Mouse (Mus musculus) kidney, postnatal 25 days (tissue): ENCODE results near the gene Spsb3.

Experiments
- DNase-seq, 2 experiments: peaks; one replicate each; pipeline ENCODE4 v3.0.0; 2021; ENCODE audit warnings: mixed read lengths in 2 of 2

The Spsb3 gene

DNA sequence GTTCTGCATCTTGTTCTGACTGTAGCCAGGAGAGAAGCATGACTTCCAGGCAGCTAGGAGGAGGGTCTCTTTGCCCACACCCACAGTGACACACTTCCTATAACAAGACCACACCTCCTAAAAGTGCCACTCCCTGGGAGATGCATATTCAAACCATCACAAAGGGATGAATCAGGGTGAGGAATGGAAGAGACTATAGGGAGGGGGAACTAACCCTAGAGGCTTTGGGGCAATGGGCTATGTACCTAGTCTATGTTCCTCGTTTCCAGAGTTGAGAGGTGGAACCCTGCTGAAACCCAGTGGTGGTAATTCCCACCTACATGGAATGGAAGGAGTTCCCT lies 12.1 kb upstream of the Spsb3 start:
- DNase-seq: no peak

DNA sequence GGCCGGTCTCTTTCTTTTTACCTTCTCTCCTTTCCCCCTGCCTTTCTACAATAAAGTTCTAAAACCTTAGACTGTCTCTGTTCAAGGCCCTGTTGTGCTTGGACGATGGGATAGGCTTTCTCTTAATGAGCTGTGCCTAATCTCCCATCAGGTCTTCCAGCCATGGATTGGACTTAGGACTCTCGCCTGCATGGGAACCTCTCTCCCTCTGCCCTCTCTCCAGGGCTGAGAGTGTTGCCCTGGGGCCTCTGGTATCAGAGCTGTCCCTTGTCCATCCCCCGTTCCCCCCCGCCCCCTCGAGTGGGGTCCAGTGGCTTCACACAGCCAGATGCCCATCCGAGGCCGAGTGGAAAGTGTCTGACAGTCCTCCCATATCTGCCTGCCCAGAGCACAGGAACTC lies 11.5 kb upstream of the Spsb3 start:
- DNase-seq: peak in 1 of 2 experiments; percentile 60

DNA sequence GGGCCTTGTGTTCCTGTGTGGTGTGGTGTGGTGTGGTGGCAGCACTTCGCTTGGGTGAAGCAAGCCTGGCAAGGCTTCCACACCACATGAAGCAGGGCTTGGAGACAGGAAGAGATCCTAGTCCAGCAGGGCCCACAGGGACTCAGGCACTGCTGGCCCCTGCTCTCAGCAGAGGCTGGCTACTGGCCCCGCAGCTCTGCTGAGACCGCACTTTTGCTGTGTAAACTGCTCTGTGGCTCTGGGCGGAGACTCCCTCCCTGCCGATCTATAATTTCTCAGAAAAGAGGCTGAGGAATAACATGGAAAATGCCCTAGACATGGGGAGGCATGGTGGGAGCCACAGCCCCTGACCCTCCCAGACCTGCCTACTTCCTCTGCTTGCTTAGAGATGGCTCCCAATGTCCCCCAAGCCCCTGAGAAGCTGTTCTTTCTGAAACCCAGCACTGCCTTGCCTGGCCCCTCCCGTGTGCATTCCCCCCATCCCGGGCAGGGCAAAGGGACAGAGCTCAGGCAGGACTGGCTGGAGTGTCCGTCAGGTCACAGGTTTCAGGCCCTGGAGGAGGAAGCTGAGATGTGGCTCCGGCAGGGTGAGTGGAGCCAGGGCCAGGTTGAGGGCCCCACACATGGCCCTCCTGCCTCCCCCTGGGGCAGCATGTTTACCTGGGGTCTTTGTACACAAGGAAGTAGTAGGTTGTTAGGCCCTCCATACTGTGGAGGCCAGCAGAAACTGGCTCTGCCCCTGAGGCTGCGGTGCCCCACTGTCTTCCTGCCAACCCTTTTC lies 8.9 kb upstream of the Spsb3 start:
- DNase-seq: peak; percentile 75 to 90

DNA sequence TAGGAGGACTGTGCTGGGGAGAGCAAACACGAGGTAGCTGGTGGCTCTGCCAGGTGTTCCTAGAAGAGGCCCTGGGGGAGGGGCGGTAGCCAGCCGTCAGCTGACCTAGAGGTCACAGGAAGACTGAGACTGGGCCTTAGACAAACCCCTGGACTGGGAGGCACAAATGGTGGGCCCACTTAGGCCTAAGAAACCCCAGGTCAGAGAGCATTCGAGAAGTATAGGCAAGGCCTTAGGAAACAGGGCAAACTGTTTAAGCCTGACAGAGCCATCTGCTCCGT lies 8.4 kb upstream of the Spsb3 start:
- peak; percentile 93 to 96 for DNase-seq

DNA sequence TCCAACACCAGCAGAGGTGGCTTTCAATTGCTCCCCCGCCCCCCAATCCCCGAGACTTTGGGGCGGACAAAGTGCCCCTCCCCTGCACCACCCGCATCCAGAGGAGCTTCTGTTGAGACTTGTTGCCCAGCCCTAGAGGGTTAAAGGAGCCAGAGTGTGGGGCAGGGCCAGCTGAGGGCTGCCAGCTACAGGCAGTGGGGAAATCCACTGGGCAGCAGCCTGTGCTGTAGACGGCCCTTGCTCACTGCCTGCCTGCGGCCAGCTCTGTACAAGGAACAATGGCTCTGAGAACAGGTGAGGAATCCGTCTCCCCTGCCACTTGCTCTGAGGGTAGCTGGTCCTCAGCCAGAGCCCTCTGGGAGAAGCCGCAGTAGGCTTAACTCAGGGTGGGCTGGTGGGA lies 7.9 kb upstream of the Spsb3 start:
- DNase-seq: peak in 1 of 2 experiments; percentile 81

DNA sequence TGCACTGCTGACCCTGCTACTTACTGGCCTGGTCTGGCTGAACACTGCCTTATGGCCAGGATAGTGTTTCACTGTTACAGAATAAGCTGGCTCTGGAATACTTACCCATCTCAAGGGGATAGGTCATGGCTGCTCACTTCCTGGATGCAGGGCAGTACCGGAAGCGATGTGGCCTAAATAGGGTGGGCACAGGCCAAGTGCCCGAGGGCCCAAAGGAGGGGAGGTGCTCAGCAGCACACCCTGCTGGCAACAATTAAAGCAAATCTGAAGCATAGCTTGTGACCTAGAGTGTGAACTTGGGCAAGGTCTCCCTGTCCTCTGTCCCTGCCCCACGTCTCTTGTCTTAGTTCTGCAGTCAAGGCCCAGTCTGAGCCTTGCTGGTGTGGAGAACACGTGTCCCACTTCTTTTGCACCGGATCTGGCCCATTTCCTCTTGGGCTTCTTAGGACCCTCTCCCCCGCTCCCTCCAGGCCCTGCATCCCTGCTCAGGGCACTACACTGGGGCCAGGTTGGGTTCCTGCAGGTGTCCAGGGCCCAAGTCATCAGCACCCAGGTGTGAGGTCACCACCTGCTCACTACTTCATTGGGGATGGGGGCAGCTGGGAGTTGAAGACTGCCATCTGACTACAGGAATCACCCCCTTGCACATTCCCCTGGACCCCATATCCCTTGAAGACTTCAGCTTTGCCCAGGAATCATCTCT lies 4.6 kb upstream of the Spsb3 start:
- DNase-seq: peak; percentile 70 to 71

DNA sequence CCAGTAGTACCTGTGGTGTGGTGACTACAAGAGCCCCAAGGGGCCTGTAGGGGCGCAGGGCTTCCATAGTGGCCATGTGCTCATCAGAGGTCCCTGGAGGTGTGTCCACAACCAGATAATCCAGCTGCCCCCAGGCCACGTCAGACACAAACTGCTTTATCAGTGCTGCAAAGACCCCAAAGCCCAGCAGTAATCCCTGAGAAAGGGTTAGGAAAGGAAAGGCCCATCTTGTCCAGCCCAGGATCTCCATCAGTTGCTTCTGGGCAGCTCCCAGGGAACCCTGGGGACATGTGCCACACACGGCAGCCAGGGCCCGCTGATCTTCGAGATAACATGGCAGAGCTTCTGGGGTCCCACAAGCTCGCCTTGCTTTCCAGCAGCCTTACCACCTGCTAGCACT lies 2.1 kb upstream of the Spsb3 start:
- peak in 1 of 2 experiments; percentile 30 for DNase-seq

DNA sequence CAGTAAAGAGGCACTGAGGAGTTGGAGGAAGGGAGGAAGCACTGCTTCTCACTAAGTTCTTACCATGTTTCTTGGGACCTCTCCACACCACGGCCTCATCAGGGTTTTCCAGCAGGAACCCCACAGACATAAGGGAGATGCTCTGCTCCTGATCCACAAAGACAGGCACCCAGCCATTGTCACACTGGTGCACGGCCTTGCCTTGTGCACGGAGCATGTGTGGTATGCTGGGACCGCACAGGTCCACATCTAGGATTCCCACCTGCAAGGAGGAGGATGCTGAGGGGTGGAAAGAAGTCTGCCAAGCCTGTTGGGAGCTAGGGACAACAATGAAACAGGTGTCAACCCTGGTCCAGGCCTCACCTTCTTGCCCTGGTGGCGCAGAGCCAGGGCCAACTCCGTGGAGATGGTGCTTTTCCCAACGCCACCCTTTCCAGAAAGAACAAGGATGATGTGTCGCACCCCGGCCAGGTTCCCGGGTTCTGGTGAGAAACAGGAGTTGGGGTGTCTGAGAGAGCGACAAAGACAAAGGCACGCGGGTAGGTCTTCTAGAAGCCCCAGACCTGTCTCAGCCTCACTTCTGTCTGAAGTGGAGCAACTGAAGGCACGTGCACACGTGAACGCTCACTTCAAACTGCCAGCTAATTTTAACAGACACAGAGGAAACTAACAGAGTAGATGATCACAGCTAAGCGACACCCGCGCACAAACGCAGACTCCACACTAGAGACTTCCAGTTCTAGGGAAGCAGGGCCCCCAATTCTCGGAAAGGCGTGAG lies 898 bp upstream of the Spsb3 start:
- DNase-seq: peak in 1 of 2 experiments; percentile 56

DNA sequence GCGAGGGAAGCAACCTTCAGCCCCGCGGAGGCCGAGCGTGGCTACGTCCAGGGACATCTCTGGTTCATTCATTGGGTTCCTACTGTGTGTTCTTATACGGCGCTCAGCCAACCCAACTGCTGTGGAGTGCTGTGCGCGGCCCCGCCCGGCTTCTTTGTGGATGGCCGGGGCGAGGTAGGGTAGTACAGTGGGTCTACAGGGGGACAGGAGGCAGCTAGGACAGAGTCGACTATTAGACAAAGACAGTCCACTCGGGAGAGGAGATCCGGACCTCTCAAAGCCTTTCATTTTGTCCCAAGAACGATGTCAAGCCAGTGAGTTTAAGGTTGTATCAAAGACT lies 459 bp downstream of the Spsb3 start:
- no peak for DNase-seq

DNA sequence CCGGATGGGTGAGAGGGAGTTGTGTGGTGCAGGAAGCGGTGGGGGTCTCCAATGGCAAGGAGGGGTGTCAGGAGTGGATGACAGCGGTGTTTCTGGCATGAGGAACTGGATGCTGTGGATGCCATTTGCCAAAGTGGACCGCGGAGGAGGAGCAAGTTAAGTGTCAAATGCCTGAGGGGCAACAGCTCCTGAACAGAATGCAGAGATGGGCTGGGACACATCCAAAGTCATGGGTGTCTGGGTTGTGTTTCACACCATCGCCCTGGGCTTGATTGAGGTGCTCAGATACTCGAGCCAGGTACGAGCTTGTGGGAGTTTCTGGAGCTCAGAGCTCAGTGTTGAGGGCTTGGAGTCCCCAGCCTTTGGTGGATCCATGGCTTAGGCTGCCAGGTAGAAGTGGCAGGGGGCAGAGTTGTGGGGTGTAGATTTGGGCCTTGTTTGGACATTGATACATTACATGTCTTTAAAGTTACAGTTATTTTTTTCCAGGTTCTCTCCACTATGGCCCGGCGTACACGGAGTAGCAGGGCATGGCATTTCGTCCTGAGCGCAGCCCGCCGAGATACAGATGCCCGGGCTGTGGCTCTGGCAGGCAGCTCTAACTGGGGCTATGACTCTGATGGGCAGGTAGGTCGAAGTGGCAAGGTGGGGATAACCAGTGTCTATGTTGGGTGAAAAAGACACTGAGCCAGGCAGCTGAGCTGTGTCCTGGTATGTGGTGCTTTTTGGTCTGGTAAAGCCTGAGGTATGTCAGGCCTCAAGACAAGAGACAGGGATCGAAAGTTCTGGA lies 1.0 kb downstream of the Spsb3 start:
- peak in 1 of 2 experiments; percentile 58 for DNase-seq

DNA sequence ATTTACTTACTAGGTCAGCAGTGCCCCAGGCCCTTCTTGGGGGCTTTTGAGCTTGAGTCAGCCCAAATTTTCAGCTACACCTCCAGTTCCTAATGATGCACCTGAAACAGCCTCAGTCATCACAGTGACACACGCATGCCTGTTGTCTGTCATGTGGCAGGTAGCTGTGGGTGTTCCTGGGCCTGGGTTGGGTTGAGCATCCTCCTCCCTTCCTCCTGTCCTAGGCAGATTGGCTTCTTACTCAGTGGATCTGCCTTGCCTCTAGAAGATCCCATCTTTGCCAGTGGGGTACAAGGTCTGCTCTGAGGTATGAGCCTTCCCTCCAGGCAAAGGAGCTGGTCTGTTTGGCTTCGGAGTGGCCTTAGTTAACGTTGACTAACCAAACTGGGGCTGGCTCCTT lies 2.4 kb downstream of the Spsb3 start:
- no peak for DNase-seq

DNA sequence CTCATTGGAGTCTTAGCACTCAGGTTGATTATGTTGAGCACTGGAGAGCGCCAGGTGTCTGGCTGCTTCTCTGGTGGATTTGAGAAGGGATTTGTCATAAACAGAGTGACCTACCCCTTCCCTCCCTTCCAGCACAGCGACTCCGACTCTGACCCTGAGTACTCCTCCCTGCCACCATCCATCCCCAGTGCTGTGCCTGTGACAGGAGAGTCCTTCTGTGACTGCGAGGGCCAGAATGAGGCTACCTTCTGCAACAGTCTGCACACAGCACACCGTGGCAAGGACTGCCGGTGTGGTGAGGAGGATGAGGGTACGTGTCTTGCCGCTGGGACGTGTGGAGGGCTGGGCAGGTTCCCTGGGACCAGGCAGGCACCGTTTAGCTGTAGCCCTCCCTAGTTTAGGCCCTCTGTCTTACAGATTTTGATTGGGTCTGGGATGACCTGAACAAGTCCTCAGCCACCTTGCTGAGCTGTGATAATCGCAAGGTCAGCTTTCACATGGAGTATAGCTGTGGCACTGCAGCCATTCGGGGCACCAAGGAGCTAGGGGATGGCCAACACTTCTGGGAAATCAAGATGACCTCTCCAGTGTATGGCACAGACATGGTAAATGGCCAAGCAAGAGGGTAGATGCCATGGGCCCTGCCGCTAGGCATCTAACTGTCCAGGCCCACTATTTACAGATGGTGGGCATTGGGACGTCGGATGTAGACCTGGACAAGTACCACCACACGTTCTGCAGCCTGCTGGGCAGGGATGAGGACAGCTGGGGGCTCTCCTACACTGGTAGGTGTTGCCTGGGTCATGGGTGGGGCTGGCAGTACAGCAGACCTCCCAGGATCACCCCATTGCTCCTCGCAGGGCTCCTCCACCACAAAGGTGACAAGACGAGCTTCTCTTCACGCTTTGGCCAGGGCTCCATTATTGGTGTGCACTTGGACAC lies 4.0 kb downstream of the Spsb3 start:
- DNase-seq: peak in 1 of 2 experiments; percentile 44

DNA sequence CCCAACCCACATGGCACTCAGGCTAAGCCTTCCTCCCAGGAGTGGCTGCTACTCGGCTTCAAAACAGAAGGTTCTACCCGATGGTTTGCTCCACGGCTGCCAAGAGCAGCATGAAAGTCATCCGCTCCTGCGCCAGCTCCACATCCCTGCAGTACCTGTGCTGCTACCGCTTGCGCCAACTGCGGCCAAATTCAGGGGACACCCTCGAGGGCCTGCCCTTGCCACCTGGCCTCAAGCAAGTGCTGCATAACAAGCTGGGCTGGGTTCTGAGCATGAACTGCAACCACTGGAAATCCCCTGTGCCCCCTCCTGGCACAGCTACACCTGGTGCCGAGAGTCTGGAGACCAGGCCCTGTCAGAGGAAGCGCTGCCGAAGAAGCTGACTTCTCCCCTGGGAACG lies 4.9 kb downstream of the Spsb3 start:
- peak in 1 of 2 experiments; percentile 64 for DNase-seq

DNA sequence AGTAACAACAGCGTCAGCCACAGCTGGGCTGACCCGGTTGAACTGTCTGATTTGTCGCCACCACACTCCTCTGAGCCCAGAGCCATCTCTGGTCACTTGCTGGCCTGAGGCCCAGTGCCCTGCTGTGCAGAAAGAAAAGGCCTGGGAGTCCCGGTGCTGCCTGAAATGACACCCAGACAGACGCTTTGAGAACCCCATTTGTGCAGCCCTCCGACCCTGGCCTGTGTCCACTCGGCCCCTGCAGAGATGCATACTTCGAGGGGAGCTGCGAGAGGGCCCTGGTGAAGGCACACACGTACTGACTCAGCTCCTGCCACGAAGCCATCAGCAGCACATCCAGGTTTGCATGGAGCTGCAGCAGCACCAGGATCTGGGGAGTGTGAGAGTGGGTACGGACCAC lies 6.3 kb downstream of the Spsb3 start:
- DNase-seq: peak in 1 of 2 experiments; percentile 38

DNA sequence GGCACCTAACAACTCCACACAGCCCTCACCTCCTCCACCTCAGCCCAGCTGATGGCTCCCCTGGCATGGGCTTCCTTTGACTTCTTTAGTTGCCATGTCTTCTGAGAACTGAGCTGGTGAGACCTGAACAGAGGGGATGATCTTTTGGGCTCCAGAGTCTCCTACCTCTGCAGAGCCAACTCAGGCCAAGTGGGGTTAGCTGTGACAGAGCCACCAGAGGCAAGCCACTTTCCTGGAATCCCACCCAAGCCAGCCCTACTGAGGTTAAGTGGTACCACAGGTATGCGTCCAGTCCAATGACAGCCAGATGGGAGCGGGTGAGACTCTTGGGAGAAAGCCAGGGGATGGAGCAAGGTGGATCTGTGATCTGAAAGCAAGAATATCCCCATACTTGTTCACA lies 6.8 kb downstream of the Spsb3 start:
- peak in 1 of 2 experiments; percentile 39 for DNase-seq

DNA sequence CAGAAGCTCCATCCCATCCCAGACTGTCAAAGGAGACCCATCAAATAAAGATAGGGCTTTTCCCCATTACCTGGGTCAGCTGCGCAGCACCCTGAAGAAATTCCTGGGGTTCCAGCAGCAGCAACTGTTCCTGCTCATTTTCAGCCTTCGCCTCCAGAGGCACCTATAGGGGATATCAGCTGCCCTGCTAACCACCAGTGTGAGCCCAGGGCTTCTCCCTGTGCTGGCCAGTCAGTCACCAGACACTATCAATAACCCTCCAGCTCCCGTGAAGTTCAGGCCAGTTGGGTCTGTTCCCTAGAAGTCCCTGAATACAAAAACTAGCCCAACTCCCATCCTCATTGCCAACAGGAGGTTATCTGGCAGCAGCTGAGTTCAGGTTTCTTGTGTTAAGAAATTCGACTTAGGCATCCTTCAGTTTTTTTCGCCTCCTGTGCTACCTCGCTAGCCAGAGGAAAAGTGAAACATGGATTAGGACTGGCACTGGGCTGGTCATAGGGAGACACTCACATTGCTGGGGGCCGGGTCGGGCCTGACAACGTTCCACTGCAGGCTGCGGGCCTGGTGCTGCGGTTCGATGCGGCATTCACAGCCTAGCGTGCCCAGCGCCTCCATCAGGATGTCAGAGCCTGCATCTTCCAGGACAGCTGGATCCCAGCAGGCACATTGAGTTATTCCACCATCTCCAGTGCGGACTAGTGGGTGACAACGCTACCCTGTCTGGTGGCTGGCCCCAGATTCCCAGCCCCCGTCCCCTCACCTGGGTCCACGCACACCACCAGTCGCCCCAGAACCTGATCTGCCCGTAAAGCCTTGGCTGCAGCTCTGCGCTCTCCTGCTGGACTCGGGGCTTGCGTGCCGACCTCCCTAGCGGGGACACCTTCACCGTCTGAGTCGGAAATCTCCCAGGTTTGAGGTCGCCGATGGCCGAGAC lies 7.9 kb downstream of the Spsb3 start:
- peak in 1 of 2 experiments; percentile 60 for DNase-seq

DNA sequence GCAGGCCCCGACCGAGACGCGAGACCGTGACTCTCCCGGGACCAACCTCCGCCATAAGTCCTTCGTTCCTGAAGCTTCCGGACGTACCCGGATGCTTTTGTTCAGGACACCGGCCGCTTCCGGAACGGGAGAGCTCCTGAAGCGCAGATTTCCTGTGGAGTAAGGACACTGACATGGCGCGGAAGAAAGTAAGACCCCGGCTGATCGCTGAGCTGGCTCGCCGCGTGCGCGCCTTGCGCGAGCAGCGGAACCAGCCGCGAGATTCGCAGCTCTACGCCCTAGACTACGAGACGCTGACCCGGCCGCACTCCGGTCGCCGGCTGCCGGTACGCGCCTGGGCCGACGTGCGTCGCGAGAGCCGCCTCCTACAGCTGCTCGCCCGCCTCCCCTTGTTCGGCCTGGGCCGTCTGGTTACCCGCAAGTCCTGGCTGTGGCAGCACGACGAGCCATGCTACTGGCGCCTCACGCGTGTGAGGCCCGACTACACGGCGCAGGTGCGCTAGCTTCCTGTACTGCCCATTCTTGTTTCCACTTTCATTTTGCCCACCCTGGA lies 8.6 kb downstream of the Spsb3 start, which contains the start of the genes Eme2 and Mrps34:
Gene Eme2 (minus strand): TSS at position 93 of the 553 bp plus-strand sequence.
Gene Mrps34 (plus strand): TSS at position 122 of the 553 bp plus-strand sequence.
- DNase-seq: peak; percentile 86 to 92

DNA sequence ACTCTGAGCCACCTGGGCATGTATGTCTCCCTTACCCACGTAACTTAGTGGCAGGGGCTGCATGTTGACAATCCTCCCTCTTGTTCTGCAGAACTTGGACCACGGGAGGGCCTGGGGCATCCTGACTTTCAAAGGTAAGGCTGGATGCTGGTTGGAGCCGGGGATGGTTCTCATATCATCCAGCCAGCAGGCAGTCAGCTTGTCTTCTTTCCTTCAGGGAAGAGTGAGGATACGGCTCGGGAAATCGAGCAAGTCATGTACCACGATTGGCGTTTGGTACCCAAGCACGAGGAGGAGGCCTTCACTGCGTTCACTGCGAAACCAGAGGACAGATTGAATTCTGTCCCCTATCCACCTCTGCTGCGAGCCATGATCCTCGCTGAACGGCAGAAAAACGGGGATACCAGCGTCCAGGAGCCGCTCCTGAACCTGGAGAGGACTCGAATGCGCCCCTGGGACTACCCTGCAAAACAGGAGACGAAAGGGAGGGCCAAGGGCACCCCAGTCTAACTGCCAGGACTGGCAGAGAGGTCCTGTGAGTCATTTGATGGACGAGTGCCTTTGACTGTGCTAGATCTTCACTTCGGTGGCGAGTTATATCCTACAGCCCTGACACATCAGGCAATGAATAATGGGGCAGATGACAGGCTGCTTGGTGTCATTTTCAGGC lies 9.3 kb downstream of the Spsb3 start:
- peak in 1 of 2 experiments; percentile 46 for DNase-seq

DNA sequence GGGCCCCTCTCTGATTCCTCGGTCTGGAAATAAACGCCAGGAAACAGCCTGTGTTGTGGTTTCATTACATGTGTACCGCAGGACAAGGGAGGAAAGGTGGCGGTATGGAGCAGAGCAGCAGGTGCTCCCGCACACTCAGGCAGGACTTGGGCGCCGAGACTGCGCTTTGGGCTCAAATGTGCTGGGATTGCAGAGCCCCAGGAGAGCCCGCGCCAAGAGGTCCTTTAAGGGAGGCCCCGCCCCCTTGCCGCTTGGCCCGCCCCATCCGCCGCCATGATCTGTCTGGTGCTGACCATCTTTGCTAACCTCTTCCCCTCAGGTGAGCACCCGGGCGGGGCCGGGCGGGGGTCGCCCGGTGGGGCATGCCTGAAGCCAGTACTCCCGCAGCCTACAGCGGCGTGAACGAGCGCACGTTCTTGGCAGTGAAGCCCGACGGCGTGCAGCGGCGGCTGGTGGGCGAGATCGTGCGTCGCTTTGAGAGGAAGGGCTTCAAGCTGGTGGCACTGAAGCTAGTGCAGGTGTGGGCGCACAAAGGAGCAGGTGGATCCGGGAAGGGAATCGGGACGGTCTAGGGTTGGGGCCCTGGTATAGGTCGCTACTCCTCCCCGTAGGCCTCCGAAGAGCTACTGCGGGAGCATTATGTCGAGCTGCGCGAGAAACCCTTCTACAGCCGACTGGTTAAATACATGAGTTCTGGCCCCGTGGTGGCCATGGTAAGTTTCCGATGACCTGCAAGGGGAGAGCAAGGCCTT lies 10.0 kb downstream of the Spsb3 start, which contains the start of gene Nme3:
Gene Nme3 (plus strand): TSS at position 260 of the 752 bp plus-strand sequence.
- DNase-seq: peak; percentile 89 to 92
